Mouse (Mus musculus): ENCODE data around the gene Tvp23a.

Gene Tvp23a

GRCm38 (mm10) chr16:10452445-10452896 lies 5.3 kb upstream of the Tvp23a start:
- no peak for DNase-seq

GRCm38 (mm10) chr16:10451906-10452305 lies 4.7 kb upstream of the Tvp23a start:
- DNase-seq: no peak

GRCm38 (mm10) chr16:10448931-10449330 lies 1.8 kb upstream of the Tvp23a start:
- no peak for DNase-seq

- no peak for DNase-seq
Measured at GRCm38 (mm10) chr16:10447781-10448180, 619 bp upstream of the Tvp23a start.

- peak; percentile 59 for DNase-seq
Measured at GRCm38 (mm10) chr16:10446573-10447263, 444 bp downstream of the Tvp23a start.

- no peak for DNase-seq
Measured at GRCm38 (mm10) chr16:10443723-10444122, 3.4 kb downstream of the Tvp23a start.

- DNase-seq: no peak
Measured at GRCm38 (mm10) chr16:10441761-10442160, 5.4 kb downstream of the Tvp23a start.

GRCm38 (mm10) chr16:10441328-10441727 lies 5.8 kb downstream of the Tvp23a start:
- no peak for DNase-seq

GRCm38 (mm10) chr16:10438055-10438454 lies 9.1 kb downstream of the Tvp23a start:
- no peak for DNase-seq

- DNase-seq: no peak
Measured at GRCm38 (mm10) chr16:10436166-10436565, 11.0 kb downstream of the Tvp23a start.

GRCm38 (mm10) chr16:10433344-10433743 lies 13.8 kb downstream of the Tvp23a start:
- no peak for DNase-seq

- DNase-seq: no peak
Measured at GRCm38 (mm10) chr16:10432387-10432786, 14.8 kb downstream of the Tvp23a start.

GRCm38 (mm10) chr16:10431911-10432310 lies 15.3 kb downstream of the Tvp23a start:
- DNase-seq: no peak

GRCm38 (mm10) chr16:10420447-10421054 lies 26.6 kb downstream of the Tvp23a start:
- no peak for DNase-seq

GRCm38 (mm10) chr16:10417723-10418259 lies 29.4 kb downstream of the Tvp23a start:
- DNase-seq: no peak

GRCm38 (mm10) chr16:10416866-10417265 lies 30.3 kb downstream of the Tvp23a start:
- DNase-seq: no peak

GRCm38 (mm10) chr16:10415976-10416375 lies 31.2 kb downstream of the Tvp23a start:
- no peak for DNase-seq

GRCm38 (mm10) chr16:10411764-10412746 lies 35.1 kb downstream of the Tvp23a start, which contains the start of gene Nubp1:
Gene Nubp1 (plus strand): TSS chr16:10411948.
- peak; percentile 98 for DNase-seq

- DNase-seq: peak; percentile 76
Measured at GRCm38 (mm10) chr16:10399160-10399559, 48.0 kb downstream of the Tvp23a start.

GRCm38 (mm10) chr16:10398755-10399154 lies 48.4 kb downstream of the Tvp23a start:
- no peak for DNase-seq

GRCm38 (mm10) chr16:10394699-10395540 lies 52.2 kb downstream of the Tvp23a start, which contains the start of gene Tekt5:
Gene Tekt5 (minus strand): TSS chr16:10395490.
- peak; percentile 57 for DNase-seq

- DNase-seq: no peak
Measured at GRCm38 (mm10) chr16:10392587-10392986, 54.6 kb downstream of the Tvp23a start.

Measured in embryo, embryonic 11 days (tissue).